ENCODE assay signal across 9 mouse cellular contexts in genomic region chr17:46484021-46484431, GRCm38 (mm10). TPM values are rescaled to one million over a fixed set of nuclear protein-coding genes. Genes with fewer than 3 reads are reported as not detected.
DNase-seq lines count a peak whose midpoint lies in the region; ATAC-seq and TF ChIP-seq lines count a peak whose summit lies in the region.
"Had no signal": no experiment of that assay in that cellular context is flagged by ENCODE, and none has a peak within 500 bp of the region (broad histone marks: within the 10 kb centered on the region; RNA-seq: fewer than 3 reads in every experiment).

No protein-coding gene starts in this region.

- peak; percentile 55 for ATAC-seq in intestine, embryonic 16.5 days
- no peak for ATAC-seq in liver, embryonic 15.5 days (ENCODE audit: insufficient read depth)

- H3K4me1 ChIP-seq in E14TG2a.4 (replicated peaks; ENCODE audit: low read depth, low read length): peaks cover 36% of the 10 kb centered on the region
- H3K4me1 ChIP-seq in intestine, embryonic 16.5 days (ENCODE audit: control insufficient read depth, insufficient read depth, low read length): 0 out of 2 replicates have a peak, but pooled peaks cover 4% of the 10 kb centered on the region
- H3K4me1 ChIP-seq in liver, embryonic 15.5 days (replicated peaks): peaks cover 10% of the 10 kb centered on the region

- no peak for TF ChIP-seq CTCF in E14TG2a.4 (conservative IDR thresholded peaks at IDR 0.05; ENCODE audit: low read length)

- H3K4me3 ChIP-seq in E14TG2a.4 (replicated peaks; ENCODE audit: low read length): peak overlapping the region; percentile 74
- H3K4me3 ChIP-seq in intestine, embryonic 16.5 days (ENCODE audit: low read length): peak overlapping the region; percentile 40
- peak overlapping the region; percentile 25 for H3K4me3 ChIP-seq in liver, embryonic 15.5 days (replicated peaks)

- no peaks in the 10 kb centered on the region for H3K9me3 ChIP-seq in E14TG2a.4 (ENCODE audit: low read length)
- H3K9me3 ChIP-seq in intestine, embryonic 16.5 days (ENCODE audit: control insufficient read depth, low read length): no peaks in the 10 kb centered on the region
- H3K9me3 ChIP-seq in liver, embryonic 15.5 days (replicated peaks): no peaks in the 10 kb centered on the region

- DNase-seq in adrenal gland, postnatal 10 days: peak; percentile 37
- DNase-seq in adrenal gland, postnatal 4 days (ENCODE audit: low spot score in 2 of 2): no peak
- peak; percentile 31 for DNase-seq in embryo, embryonic 9.5 days (ENCODE audit: extremely low spot score)
- peak; percentile 47 for DNase-seq in retina, embryonic 14.5 days (ENCODE audit: low spot score)
- DNase-seq in gastrocnemius, adult 8-10 months (ENCODE audit: low spot score in 2 of 2): no peak

- no peaks in the 10 kb centered on the region for H3K36me3 ChIP-seq in E14TG2a.4 (ENCODE audit: insufficient read depth, low read length)
- H3K36me3 ChIP-seq in intestine, embryonic 16.5 days (ENCODE audit: control insufficient read depth, insufficient read depth, low read length): no peaks in the 10 kb centered on the region
- H3K36me3 ChIP-seq in liver, embryonic 15.5 days (replicated peaks): no peaks in the 10 kb centered on the region

- H3K27me3 ChIP-seq in E14TG2a.4 (ENCODE audit: insufficient read depth, low read length): peaks cover 77% of the 10 kb centered on the region
- H3K27me3 ChIP-seq in intestine, embryonic 16.5 days (replicated peaks; ENCODE audit: control insufficient read depth, insufficient read depth, low read length): peaks cover 58% of the 10 kb centered on the region
- H3K27me3 ChIP-seq in liver, embryonic 15.5 days: peaks cover 92% of the 10 kb centered on the region

- H3K4me2 ChIP-seq in intestine, embryonic 16.5 days (ENCODE audit: low read depth, low read length): peak overlapping the region; percentile 45
- H3K4me2 ChIP-seq in liver, embryonic 15.5 days: peak overlapping the region; percentile 52

- WGBS in intestine, embryonic 16.5 days: 1% methylated on average over 13 of the region's 13 CpGs
- 5% methylated on average over 13 of the region's 13 CpGs for WGBS in liver, embryonic 15.5 days (ENCODE audit: insufficient replicate concordance)

- H3K27ac ChIP-seq in intestine, embryonic 16.5 days (ENCODE audit: low read length): no peak overlapping the region
- no peak overlapping the region for H3K27ac ChIP-seq in liver, embryonic 15.5 days (replicated peaks)

- H3K9ac ChIP-seq in intestine, embryonic 16.5 days (ENCODE audit: low read depth, low read length): no peak overlapping the region
- H3K9ac ChIP-seq in liver, embryonic 15.5 days: no peak overlapping the region

RNA-seq across cellular contexts. Expression of gene Ttbk1, which starts 3.4 kb away (rescaled TPM):
- total RNA-seq in adrenal gland, postnatal 10 days (2021): 1 to 10 TPM; 1.2 to 2.2 TPM
- total RNA-seq in adrenal gland, postnatal 4 days (2021): 1 to 10 TPM; 2.4 to 3.7 TPM
- polyA plus RNA-seq in intestine, embryonic 16.5 days (2015; fragmentation: Nextera tagmentation; extraction: Ambion mirVana): 0.15 and 0.16 TPM in 2 replicates
- polyA plus RNA-seq in liver, embryonic 15.5 days (2015; fragmentation: Nextera tagmentation; extraction: Ambion mirVana): 0.01 TPM in 2 replicates
- total RNA-seq in gastrocnemius, adult 8-10 months (2022): under 1 TPM; 0.05 to 0.16 (median 0.08) TPM

RNA-seq across cellular contexts. Expression of gene Dnph1, which starts 12.5 kb away (rescaled TPM):
- 1 to 10 TPM; 5.7 to 6.1 TPM for total RNA-seq in adrenal gland, postnatal 10 days (2021)
- 1 to 10 TPM; 9.2 to 9.3 TPM for total RNA-seq in adrenal gland, postnatal 4 days (2021)
- polyA plus RNA-seq in intestine, embryonic 16.5 days (2015; fragmentation: Nextera tagmentation; extraction: Ambion mirVana): 40.4 and 45.1 TPM in 2 replicates
- polyA plus RNA-seq in liver, embryonic 15.5 days (2015; fragmentation: Nextera tagmentation; extraction: Ambion mirVana): 17.5 and 17.7 TPM in 2 replicates
- total RNA-seq in gastrocnemius, adult 8-10 months (2022): 1 to 10 TPM; 5.2 to 8.5 (median 7.1) TPM

RNA-seq across cellular contexts. Expression of gene Slc22a7, which starts 45.8 kb away (rescaled TPM):
- total RNA-seq in adrenal gland, postnatal 10 days (2021): 10 to 100 TPM in 1 of 2 experiments, 1 to 10 TPM in 1; 5.4 to 14.6 TPM
- 1 to 10 TPM in 1 of 2 experiments, under 1 TPM in 1; 0.14 to 4.0 TPM for total RNA-seq in adrenal gland, postnatal 4 days (2021)
- polyA plus RNA-seq in intestine, embryonic 16.5 days (2015; fragmentation: Nextera tagmentation; extraction: Ambion mirVana): not detected in 2 replicates
- polyA plus RNA-seq in liver, embryonic 15.5 days (2015; fragmentation: Nextera tagmentation; extraction: Ambion mirVana): not detected in 2 replicates
- total RNA-seq in gastrocnemius, adult 8-10 months (2022): not detected
- polyA plus RNA-seq: gonadal fat pad, adult 2 months had no signal

RNA-seq across cellular contexts. Expression of gene Crip3, which starts 55.3 kb away (rescaled TPM):
- total RNA-seq in adrenal gland, postnatal 10 days (2021): under 1 TPM; 0.39 to 1.00 TPM
- total RNA-seq in adrenal gland, postnatal 4 days (2021): 1 to 10 TPM; 1.6 to 2.0 TPM
- polyA plus RNA-seq in intestine, embryonic 16.5 days (2015; fragmentation: Nextera tagmentation; extraction: Ambion mirVana): 0.16 and 0.35 TPM in 2 replicates
- polyA plus RNA-seq in liver, embryonic 15.5 days (2015; fragmentation: Nextera tagmentation; extraction: Ambion mirVana): not detected in 2 replicates
- total RNA-seq in gastrocnemius, adult 8-10 months (2022): 1 to 10 TPM in 1 of 4 experiments, under 1 TPM in 1, not detected in 2; 0.40 to 1.5 TPM

Comparison
In these comparisons a context has a peak if more than half of its experiments do, and no peak if none do; other contexts are left out.
1. DNase-seq: peak in adrenal gland, postnatal 10 days (single experiment), embryo, embryonic 9.5 days (single experiment) and retina, embryonic 14.5 days (single experiment); none in adrenal gland, postnatal 4 days (0 of 2) and gastrocnemius, adult 8-10 months (0 of 2).
2. Peak in every context shown above with its lines, with median percentiles within 50 percentile points of each other: H3K4me3 ChIP-seq.